Mouse (Mus musculus) forebrain, embryonic 14.5 days (tissue): ENCODE measurements around the gene Sirt4. TPM values are rescaled to one million over a fixed set of nuclear protein-coding genes. Genes with fewer than 3 reads are reported as not detected.
"Not testable (repeated sequence)": the region's sequence is repeated elsewhere in the genome, so short reads cannot be mapped to it uniquely, and the experiment has no call there.

Source experiments
- ATAC-seq: fragments of 200-750 bp; cut with Nextera tagmentation; 2 replicates; pipeline ENCODE4 v1.8.0; 2017; ENCODE audit warnings: mild to moderate bottlenecking, moderate library complexity
- DNase-seq: peaks from one replicate; pipeline ENCODE4 v3.0.0-alpha.2; 2015; ENCODE audit warnings: low spot score
- H3K27ac ChIP-seq: fragments of 300-500 bp; sonication (generic); 2 replicates; pipeline ENCODE4 v1.5.1; 2014; ENCODE audit warnings: low read depth, mild to moderate bottlenecking, control low read depth, low read length, moderate library complexity
- H3K27me3 ChIP-seq: fragments of 300-500 bp; sonication (generic); replicated peaks from 2 replicates; pipeline ENCODE4 v1.6.1; 2014; ENCODE audit warnings: low read length, control low read depth, mixed read lengths; ENCODE audit not compliant: control insufficient read depth, insufficient read depth
- H3K36me3 ChIP-seq: fragments of 300-500 bp; sonication (generic); 2 replicates; pipeline ENCODE4 v1.6.1; 2014; ENCODE audit warnings: low read length, control low read depth; ENCODE audit not compliant: control insufficient read depth, insufficient read depth
- H3K4me1 ChIP-seq: fragments of 300-500 bp; sonication (generic); 2 replicates; pipeline ENCODE4 v1.6.1; 2014; ENCODE audit warnings: antibody characterized with exemption, low read length, control low read depth; ENCODE audit not compliant: control insufficient read depth, insufficient read depth
- H3K4me2 ChIP-seq: fragments of 300-500 bp; sonication (generic); 2 replicates; pipeline ENCODE4 v1.6.1; 2014; ENCODE audit warnings: mild to moderate bottlenecking, control low read depth, low read length
- H3K4me3 ChIP-seq: fragments of 300-500 bp; sonication (generic); 2 replicates; pipeline ENCODE4 v1.5.1; 2014; ENCODE audit warnings: low read depth, low read length, control low read depth
- H3K9ac ChIP-seq: fragments of 300-500 bp; sonication (generic); 2 replicates; pipeline ENCODE4 v1.6.1; 2014; ENCODE audit warnings: mild to moderate bottlenecking, low read length, control low read depth, moderate library complexity
- H3K9me3 ChIP-seq: fragments of 300-500 bp; sonication (generic); replicated peaks from 2 replicates; pipeline ENCODE4 v1.6.1; 2016; ENCODE audit warnings: low read length, control low read depth, mixed read lengths; ENCODE audit not compliant: control insufficient read depth
- WGBS: fragments of 180-500 bp; shearing (Covaris S2); extraction: QIAGEN DNeasy Blood & Tissue Kit; methylation state at CpG from one replicate; pipeline ENCODE4 v1.1.7; 2014; 5-methylcytosine and 5-hydroxymethylcytosine counted together
- polyA plus RNA-seq: library from polyadenylated mRNA; unstranded; fragments of >200 nt; fragmentation: Nextera tagmentation; extraction: Ambion mirVana; gene quantifications from 2 replicates; pipeline ENCODE4 v1.2.1, GENCODE M21; 2014

Gene Sirt4
- polyA plus RNA-seq, 1 experiment from 2014 or later = 19.5 TPM

- H3K27ac ChIP-seq = no peak overlapping the region
- WGBS = 62% methylated on average over 9 of the region's 9 CpGs
- H3K9ac ChIP-seq = no peak overlapping the region
- no peak overlapping the region for H3K4me2 ChIP-seq
- H3K36me3 ChIP-seq = no peaks in the 10 kb centered on the region
- DNase-seq (no peak), ATAC-seq (no peak)
- H3K9me3 ChIP-seq = no peaks in the 10 kb centered on the region
- H3K4me3 ChIP-seq = no peak overlapping the region
- H3K4me1 ChIP-seq = no peaks in the 10 kb centered on the region; the same call in 1 of the 2 replicates
- H3K27me3 ChIP-seq = no peaks in the 10 kb centered on the region
Measured at GRCm38 (mm10) chr5:115498307-115499240, 14.0 kb upstream of the Sirt4 start.

- Histone ChIP-seq H3K9me3 (no peaks in the 10 kb centered on the region), H3K27ac (no peak overlapping the region), H3K4me2 (no peak overlapping the region), H3K4me1 (peaks cover 3% of the 10 kb centered on the region), H3K4me3 (no peak overlapping the region), H3K27me3 (no peaks in the 10 kb centered on the region), H3K9ac (no peak overlapping the region), H3K36me3 (no peaks in the 10 kb centered on the region)
- WGBS = 80% methylated on average over 7 of the region's 7 CpGs
- ATAC-seq (no peak), DNase-seq (no peak)
Measured at GRCm38 (mm10) chr5:115497033-115497432, 12.5 kb upstream of the Sirt4 start.

- not testable (repeated sequence) for DNase-seq, H3K4me3 ChIP-seq, H3K36me3 ChIP-seq, ATAC-seq, H3K4me1 ChIP-seq, H3K27me3 ChIP-seq, H3K27ac ChIP-seq, H3K9me3 ChIP-seq, H3K9ac ChIP-seq, H3K4me2 ChIP-seq
- 84% methylated on average over 3 of the region's 3 CpGs for WGBS
Measured at GRCm38 (mm10) chr5:115495618-115496017, 11.1 kb upstream of the Sirt4 start.

GRCm38 (mm10) chr5:115493441-115493840 lies 8.9 kb upstream of the Sirt4 start:
- ATAC-seq = no peak
- Histone ChIP-seq H3K36me3 (no peaks in the 10 kb centered on the region), H3K4me3 (no peak overlapping the region), H3K9me3 (no peaks in the 10 kb centered on the region), H3K27ac (no peak overlapping the region), H3K4me2 (no peak overlapping the region), H3K4me1 (peaks cover 9% of the 10 kb centered on the region), H3K9ac (no peak overlapping the region), H3K27me3 (no peaks in the 10 kb centered on the region)
- DNase-seq = no peak
- 43% methylated on average over 5 of the region's 5 CpGs for WGBS

- Histone ChIP-seq H3K4me3 (no peak overlapping the region), H3K4me2 (no peak overlapping the region), H3K27me3 (no peaks in the 10 kb centered on the region), H3K4me1 (peaks cover 9% of the 10 kb centered on the region), H3K27ac (no peak overlapping the region), H3K36me3 (no peaks in the 10 kb centered on the region), H3K9ac (no peak overlapping the region), H3K9me3 (no peaks in the 10 kb centered on the region)
- DNase-seq = no peak
- ATAC-seq = no peak
- WGBS = 80% methylated on average over 6 of the region's 6 CpGs
Measured at GRCm38 (mm10) chr5:115492711-115493335, 8.3 kb upstream of the Sirt4 start.

GRCm38 (mm10) chr5:115491771-115492322 lies 7.3 kb upstream of the Sirt4 start:
- peaks cover 9% of the 10 kb centered on the region for H3K4me1 ChIP-seq
- H3K9me3 ChIP-seq = no peaks in the 10 kb centered on the region
- H3K27me3 ChIP-seq = no peaks in the 10 kb centered on the region
- H3K27ac ChIP-seq = no peak overlapping the region
- WGBS = 4% methylated on average over 28 of the region's 28 CpGs
- H3K4me2 ChIP-seq = peak overlapping the region; percentile 40
- no peak for DNase-seq
- H3K36me3 ChIP-seq = no peaks in the 10 kb centered on the region
- H3K9ac ChIP-seq = peak overlapping the region; percentile 41
- no peak for ATAC-seq
- peak overlapping the region; percentile 7; the same call in 1 of the 2 replicates for H3K4me3 ChIP-seq

GRCm38 (mm10) chr5:115491076-115491475 lies 6.6 kb upstream of the Sirt4 start:
- Histone ChIP-seq H3K36me3 (no peaks in the 10 kb centered on the region), H3K4me2 (peak overlapping the region; percentile 75; the same call in 1 of the 2 replicates), H3K9ac (no peak overlapping the region), H3K27ac (no peak overlapping the region), H3K27me3 (no peaks in the 10 kb centered on the region), H3K9me3 (no peaks in the 10 kb centered on the region), H3K4me1 (peaks cover 9% of the 10 kb centered on the region), H3K4me3 (no peak overlapping the region)
- ATAC-seq = no peak
- 31% methylated on average over 5 of the region's 5 CpGs for WGBS
- DNase-seq = no peak

GRCm38 (mm10) chr5:115490638-115491000 lies 6.1 kb upstream of the Sirt4 start:
- no peaks in the 10 kb centered on the region for H3K27me3 ChIP-seq
- H3K36me3 ChIP-seq = no peaks in the 10 kb centered on the region
- ATAC-seq (no peak), DNase-seq (no peak)
- H3K4me3 ChIP-seq = no peak overlapping the region
- 7% methylated on average over 8 of the region's 8 CpGs for WGBS
- H3K4me2 ChIP-seq = peak overlapping the region; percentile 75
- H3K4me1 ChIP-seq = peaks cover 9% of the 10 kb centered on the region
- H3K9ac ChIP-seq = peak overlapping the region; percentile 32; the same call in 1 of the 2 replicates
- no peaks in the 10 kb centered on the region for H3K9me3 ChIP-seq
- H3K27ac ChIP-seq = peak overlapping the region; percentile 27; the same call in 1 of the 2 replicates
